Mouse (Mus musculus): ENCODE results near the gene Dcaf4.

DNA sequence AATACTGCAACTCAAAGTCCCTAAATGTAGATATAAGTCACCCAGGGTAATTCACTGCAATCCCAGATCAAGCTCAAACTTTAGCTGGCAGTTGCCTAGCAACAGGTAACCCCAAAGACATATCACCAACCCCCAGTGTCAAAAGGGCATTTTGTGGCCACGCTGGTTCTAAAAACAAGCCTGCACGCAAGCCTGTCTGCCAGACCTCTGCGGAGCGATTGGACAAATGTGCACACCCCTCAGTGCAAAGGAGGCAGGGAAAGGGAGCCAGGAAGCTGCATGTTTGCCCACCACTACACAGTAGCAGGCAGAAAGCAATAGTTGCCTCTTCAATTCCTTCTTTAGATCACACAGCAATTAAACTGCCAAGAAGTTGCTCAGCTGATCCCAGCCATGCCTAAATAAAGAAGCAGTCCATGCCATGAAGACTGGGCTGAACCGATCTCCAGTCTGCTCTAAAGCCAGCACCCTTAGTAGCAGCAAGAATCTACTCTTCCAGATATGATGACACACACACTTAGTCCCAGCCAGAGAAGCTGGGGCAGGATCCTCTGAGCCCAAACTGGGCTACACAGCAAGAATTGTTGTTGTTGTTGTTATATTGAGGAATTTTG is 46.2 kb upstream of the Dcaf4 start:
- TF ChIP-seq CTCF (IDR thresholded peaks at IDR 0.05; ENCODE audit: low read depth, low read length) = no peak
- TF ChIP-seq POLR2A (IDR thresholded peaks at IDR 0.05; ENCODE audit: extremely low read depth, insufficient read depth, low read length) = no peak

Measured in liver, adult 2 months (tissue).